Mouse (Mus musculus) C2C12 (cell line): ENCODE data around the gene Rln1. TPM values are rescaled to one million over a fixed set of nuclear protein-coding genes. Genes with fewer than 3 reads are reported as not detected.

Experiments used
- H3K27me3 ChIP-seq: one replicate; pipeline ENCODE4 v1.6.1; 2011; ENCODE audit not compliant: control insufficient read depth, insufficient read depth, insufficient read length
- H3K36me3 ChIP-seq: one replicate; pipeline ENCODE4 v1.6.1; 2011; ENCODE audit not compliant: control insufficient read depth, insufficient read depth
- H3K4me3 ChIP-seq: one replicate; pipeline ENCODE4 v1.5.1; 2011; ENCODE audit warnings: mild to moderate bottlenecking, control low read depth; ENCODE audit not compliant: poor library complexity, insufficient read depth, severe bottlenecking
- H3K79me2 ChIP-seq: one replicate; pipeline ENCODE4 v1.6.1; 2011; ENCODE audit not compliant: control insufficient read depth, insufficient read depth
- H3K79me3 ChIP-seq: one replicate; pipeline ENCODE4 v1.6.1; 2011; ENCODE audit warnings: low read depth, control low read depth
- H3ac ChIP-seq: one replicate; pipeline ENCODE3; 2011; ENCODE audit warnings: low read depth; ENCODE audit not compliant: control insufficient read depth, insufficient read length
- CEBPB ChIP-seq: IDR thresholded peaks from one replicate; pipeline ENCODE4 v1.6.1; 2011; ENCODE audit warnings: low read depth, mild to moderate bottlenecking, control low read depth, moderate library complexity
- CTCF ChIP-seq: IDR thresholded peaks from one replicate; pipeline ENCODE4 v1.5.1; 2011; ENCODE audit not compliant: control insufficient read depth, insufficient read depth, insufficient read length
- FOSL1 ChIP-seq: IDR thresholded peaks from one replicate; pipeline ENCODE4 v1.8.0; 2011; ENCODE audit warnings: mild to moderate bottlenecking, low read length; ENCODE audit not compliant: poor library complexity, insufficient read depth, severe bottlenecking
- MAX ChIP-seq: IDR thresholded peaks from one replicate; pipeline ENCODE4 v1.6.1; 2011; ENCODE audit warnings: mild to moderate bottlenecking, control low read depth
- MYOD1 ChIP-seq: IDR thresholded peaks from one replicate; pipeline ENCODE4 v1.6.1; 2011; ENCODE audit warnings: low read depth; ENCODE audit not compliant: control insufficient read depth, insufficient read length
- MYOG ChIP-seq: IDR thresholded peaks from one replicate; pipeline ENCODE4 v1.6.1; 2011; ENCODE audit not compliant: control insufficient read depth, insufficient read length; ENCODE audit errors: extremely low read depth
- USF1 ChIP-seq: IDR thresholded peaks from one replicate; pipeline ENCODE4 v1.6.1; 2011; ENCODE audit warnings: low read depth, mild to moderate bottlenecking, control low read depth, moderate library complexity
- polyA plus RNA-seq: library from polyadenylated mRNA; unstranded; fragments of >200 nt; fragmentation: generic; extraction: Trizol; gene quantifications from one replicate; pipeline ENCODE4 v1.2.1, GENCODE M21; 2012; ENCODE audit warnings: missing spikeins

The Rln1 gene
- polyA plus RNA-seq, 1 experiment: 0.05 TPM

DNA sequence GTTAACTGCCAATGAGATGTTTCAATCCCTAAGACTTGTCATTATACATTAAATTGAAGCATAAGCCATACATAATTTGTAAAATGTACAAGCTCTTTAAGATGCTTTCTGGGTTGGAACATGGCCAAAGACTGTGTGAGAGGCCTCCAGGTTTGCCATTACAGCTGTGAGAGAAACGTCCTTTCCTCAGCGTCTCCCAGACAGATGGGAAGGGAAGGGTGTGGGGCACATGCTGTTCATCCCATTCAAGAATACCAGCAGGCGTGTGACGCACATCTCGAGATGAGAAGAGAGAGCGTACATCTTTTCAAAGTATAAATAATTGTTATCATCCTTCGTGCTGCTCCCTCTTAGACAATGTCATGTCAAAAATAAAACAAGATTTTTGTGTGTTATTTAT, 21.8 kb downstream of the Rln1 start:
- no peak for TF ChIP-seq CTCF
- TF ChIP-seq MAX: no peak
- no peaks in the 10 kb centered on the region for H3K79me2 ChIP-seq
- H3K27me3 ChIP-seq: no peaks in the 10 kb centered on the region
- no peaks in the 10 kb centered on the region for H3K79me3 ChIP-seq
- peaks cover 32% of the 10 kb centered on the region for H3K36me3 ChIP-seq
- H3K4me3 ChIP-seq: no peak overlapping the region
- no peak overlapping the region for H3ac ChIP-seq

DNA sequence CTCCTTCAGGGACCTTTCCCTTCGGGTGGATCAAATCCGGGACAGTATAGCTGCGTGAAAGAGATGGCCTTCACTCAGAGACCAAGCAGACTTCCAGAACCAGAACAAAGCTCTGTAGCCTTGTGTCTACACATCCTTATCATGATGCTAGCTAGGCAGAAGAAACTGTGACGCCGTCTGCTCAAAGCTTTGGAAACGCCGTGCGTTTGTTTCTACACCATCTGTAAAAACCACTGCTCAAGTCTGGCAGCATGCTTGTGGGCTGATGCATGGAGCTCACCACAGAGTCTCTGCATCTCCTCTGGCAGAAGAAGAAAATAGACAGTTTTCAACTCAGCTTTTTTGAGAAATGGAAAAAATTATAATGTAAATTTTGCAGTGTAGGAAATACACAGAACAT, 22.7 kb downstream of the Rln1 start:
- Histone ChIP-seq H3K27me3 (no peaks in the 10 kb centered on the region), H3ac (no peak overlapping the region), H3K4me3 (no peak overlapping the region), H3K79me3 (no peaks in the 10 kb centered on the region), H3K79me2 (no peaks in the 10 kb centered on the region), H3K36me3 (peaks cover 32% of the 10 kb centered on the region)
- no peak for TF ChIP-seq USF1
- no peak for TF ChIP-seq MAX
- TF ChIP-seq FOSL1: no peak
- no peak for TF ChIP-seq CTCF
- no peak for TF ChIP-seq MYOG
- no peak for TF ChIP-seq MYOD1
- TF ChIP-seq CEBPB: no peak

DNA sequence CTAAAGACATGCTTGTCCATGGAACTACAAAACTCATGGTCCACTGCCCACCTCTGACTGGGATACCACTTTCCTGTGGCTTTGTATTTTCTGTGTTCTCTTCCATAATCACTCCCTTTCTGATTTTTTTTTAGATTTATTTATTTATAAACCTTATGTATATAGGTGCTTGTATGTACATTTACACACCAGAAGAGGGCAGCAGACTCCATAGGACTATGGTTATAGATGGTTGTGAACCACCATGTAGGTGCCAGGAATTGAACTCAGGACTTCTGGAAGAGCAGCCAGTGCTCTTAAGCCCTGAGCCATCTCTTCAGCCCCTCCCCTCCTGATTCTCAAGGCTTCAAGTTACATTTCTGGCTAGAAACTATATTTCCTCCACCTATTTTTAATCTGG, 25.6 kb downstream of the Rln1 start:
- Histone ChIP-seq H3K27me3 (no peaks in the 10 kb centered on the region), H3K36me3 (peaks cover 41% of the 10 kb centered on the region), H3K4me3 (no peak overlapping the region), H3K79me2 (no peaks in the 10 kb centered on the region), H3ac (no peak overlapping the region), H3K79me3 (no peaks in the 10 kb centered on the region)
- no peak for TF ChIP-seq MYOG

DNA sequence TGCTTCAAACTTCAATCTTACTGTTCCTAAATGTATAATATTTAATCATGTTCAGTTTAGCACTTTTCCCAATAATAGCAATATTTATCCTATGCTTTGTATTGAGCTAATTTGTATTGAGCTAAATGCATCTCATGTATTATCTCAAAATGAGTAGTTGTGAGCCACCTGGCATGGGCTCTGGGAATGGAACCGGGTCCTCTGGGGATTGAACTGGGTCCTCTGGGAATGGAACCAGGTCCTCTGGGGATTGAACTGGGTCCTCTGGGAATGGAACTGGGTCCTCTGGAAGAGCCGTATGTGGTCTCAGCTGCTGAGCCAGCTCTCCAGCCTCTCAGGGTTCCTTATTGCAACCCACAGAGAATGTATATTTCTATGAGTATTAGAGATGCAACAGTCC, 32.4 kb downstream of the Rln1 start:
- Histone ChIP-seq H3ac (no peak overlapping the region), H3K27me3 (no peaks in the 10 kb centered on the region), H3K36me3 (peaks cover 49% of the 10 kb centered on the region), H3K4me3 (no peak overlapping the region), H3K79me3 (no peaks in the 10 kb centered on the region), H3K79me2 (no peaks in the 10 kb centered on the region)
- TF ChIP-seq USF1 (no peak), MYOD1 (no peak), CEBPB (no peak), MYOG (no peak), CTCF (no peak), FOSL1 (no peak), MAX (no peak)

DNA sequence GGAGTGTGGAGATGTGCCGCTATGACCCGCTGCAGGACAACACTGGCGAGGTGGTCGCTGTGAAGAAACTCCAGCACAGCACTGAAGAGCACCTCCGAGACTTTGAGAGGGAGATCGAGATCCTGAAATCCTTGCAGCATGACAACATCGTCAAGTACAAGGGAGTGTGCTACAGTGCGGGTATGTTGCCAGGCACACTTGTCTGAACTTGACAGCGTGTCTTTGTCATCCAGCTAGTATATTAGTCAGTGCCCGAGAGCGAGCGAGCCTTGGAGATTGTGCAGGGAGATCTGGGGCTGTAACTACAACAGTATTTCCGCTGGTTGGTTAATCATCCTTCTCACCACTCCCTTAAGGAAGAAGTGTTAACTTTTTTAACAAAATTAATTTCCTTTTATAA, 33.6 kb downstream of the Rln1 start:
- H3K4me3 ChIP-seq: no peak overlapping the region
- peaks cover 59% of the 10 kb centered on the region for H3K36me3 ChIP-seq
- H3K27me3 ChIP-seq: no peaks in the 10 kb centered on the region
- H3ac ChIP-seq: no peak overlapping the region
- no peaks in the 10 kb centered on the region for H3K79me2 ChIP-seq
- TF ChIP-seq FOSL1 (no peak), CTCF (no peak), MYOG (no peak), MAX (no peak), MYOD1 (no peak), CEBPB (no peak), USF1 (no peak)
- no peaks in the 10 kb centered on the region for H3K79me3 ChIP-seq

DNA sequence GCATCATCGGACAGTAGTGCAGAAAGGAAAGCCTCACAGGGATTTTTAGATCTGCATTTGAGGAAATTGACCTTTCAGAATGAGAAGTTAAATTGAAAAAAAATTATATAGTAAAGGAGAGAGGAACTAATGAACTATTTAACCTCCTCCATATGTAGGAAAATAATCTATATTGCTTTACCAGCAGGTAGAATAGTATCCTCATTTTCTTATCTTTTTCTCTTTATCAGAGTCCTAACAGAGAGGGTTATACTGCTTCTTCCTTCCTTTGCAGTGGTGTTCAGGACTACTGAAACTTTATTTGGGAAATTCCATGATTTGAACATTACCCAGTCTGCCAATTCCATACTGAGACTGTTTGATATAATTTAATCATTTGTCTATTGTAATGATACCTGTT, 37.1 kb downstream of the Rln1 start:
- no peak overlapping the region for H3K4me3 ChIP-seq
- H3ac ChIP-seq: no peak overlapping the region
- H3K27me3 ChIP-seq: no peaks in the 10 kb centered on the region
- TF ChIP-seq CTCF (no peak), MYOG (no peak), CEBPB (no peak), MYOD1 (no peak), MAX (no peak), USF1 (no peak), FOSL1 (no peak)
- H3K36me3 ChIP-seq: peaks cover 50% of the 10 kb centered on the region
- H3K79me2 ChIP-seq: no peaks in the 10 kb centered on the region
- no peaks in the 10 kb centered on the region for H3K79me3 ChIP-seq

DNA sequence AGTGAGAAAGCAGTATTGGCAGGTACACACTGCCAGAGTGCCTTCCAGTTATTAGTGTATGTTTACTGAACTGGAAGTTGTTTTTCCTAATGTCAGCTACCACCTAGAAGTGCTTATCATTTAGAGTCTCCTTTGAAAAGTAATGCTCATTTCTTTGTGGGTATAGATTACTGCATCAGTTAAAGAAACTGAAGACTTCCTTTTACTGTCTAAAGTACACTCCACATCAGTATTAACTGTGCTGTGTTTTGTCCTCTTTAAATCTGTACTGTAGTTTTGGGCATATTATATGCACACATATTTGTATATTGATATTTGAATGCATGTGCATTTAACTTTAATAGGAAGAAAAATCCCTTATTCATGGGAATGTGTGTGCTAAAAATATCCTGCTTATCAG, 38.3 kb downstream of the Rln1 start:
- no peak overlapping the region for H3ac ChIP-seq
- TF ChIP-seq USF1: no peak
- TF ChIP-seq FOSL1: no peak
- H3K36me3 ChIP-seq: peaks cover 52% of the 10 kb centered on the region

More for the DNA sequence above, 38.3 kb downstream of the Rln1 start:
- no peaks in the 10 kb centered on the region for H3K79me3 ChIP-seq
- H3K79me2 ChIP-seq: no peaks in the 10 kb centered on the region
- no peaks in the 10 kb centered on the region for H3K27me3 ChIP-seq
- H3K4me3 ChIP-seq: no peak overlapping the region
